9 mouse cellular contexts compared by ENCODE assay signal in the genomic region with DNA sequence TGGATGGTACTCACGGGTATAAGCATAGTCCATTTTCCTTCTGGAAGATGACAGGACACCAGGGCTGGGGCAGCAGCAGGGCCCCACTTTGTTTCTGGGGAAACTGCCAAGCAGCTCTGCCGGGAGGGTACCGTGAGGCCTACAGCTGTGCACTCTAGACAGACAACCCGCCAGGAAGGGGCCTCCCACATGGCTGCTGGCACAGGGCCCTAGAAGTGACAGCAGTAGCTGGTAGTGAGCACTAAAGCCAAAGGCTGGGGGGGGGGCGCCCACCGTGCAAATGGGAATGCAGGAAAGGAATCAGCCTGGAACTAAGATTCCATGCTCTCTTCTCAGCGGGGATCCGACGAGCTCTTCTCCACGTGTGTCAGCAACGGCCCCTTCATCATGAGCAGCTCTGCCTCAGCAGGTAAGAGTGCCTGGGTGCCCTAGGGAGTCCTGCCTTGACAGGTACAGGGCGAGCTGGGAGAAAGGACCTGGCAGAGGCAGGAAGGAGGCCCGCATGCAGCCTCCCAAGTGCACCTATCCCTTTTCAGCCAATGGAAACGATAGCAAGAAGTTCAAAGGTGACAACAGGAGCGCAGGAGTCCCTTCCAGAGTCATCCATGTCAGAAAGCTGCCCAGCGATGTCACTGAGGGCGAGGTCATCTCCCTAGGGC. TPM values are rescaled to one million over a fixed set of nuclear protein-coding genes. Genes with fewer than 3 reads are reported as not detected.
DNase-seq lines count a peak whose midpoint lies in the region; ATAC-seq and TF ChIP-seq lines count a peak whose summit lies in the region.
"Had no signal": no experiment of that assay in that cellular context is flagged by ENCODE, and none has a peak within 500 bp of the region (broad histone marks: within the 10 kb centered on the region; RNA-seq: fewer than 3 reads in every experiment).

No protein-coding gene starts in this region.

- peak; percentile 71 to 82 for DNase-seq in frontal cortex, adult 2 months (ENCODE audit: extremely low spot score in 1 of 2, low spot score in 1 of 2)
- peak; percentile 94 for DNase-seq in brain, embryonic 14.5 days (ENCODE audit: low read depth)
- DNase-seq in gastrocnemius, postnatal 4 days (ENCODE audit: low spot score in 2 of 2), result peak; percentile 50 to 78
- peak; percentile 85 for DNase-seq in kidney, adult 2 months
- peak; percentile 38 for DNase-seq in naive thymus-derived CD4-positive, alpha-beta T cell, adult 2 months (ENCODE audit: low read depth)
- no peak for DNase-seq in embryo, embryonic 11 days

- no peak for TF ChIP-seq CTCF in brain, embryonic 14.5 days (IDR thresholded peaks at IDR 0.05; ENCODE audit: borderline replicate concordance, extremely low read depth, insufficient read depth, insufficient read length)
- no peak for TF ChIP-seq CTCF in kidney, adult 2 months (conservative IDR thresholded peaks at IDR 0.05; ENCODE audit: insufficient read depth, insufficient read length, low read depth, low read length)

- no peak for ATAC-seq in frontal cortex, adult (ENCODE audit: low TSS enrichment)
- ATAC-seq in limb, embryonic 13.5 days (ENCODE audit: low FRiP score, low read depth), result no peak

- peak overlapping the region; percentile 100 for H3K4me2 ChIP-seq in limb, embryonic 13.5 days (replicated peaks)

- H3K27me3 ChIP-seq in kidney, adult 2 months (replicated peaks; ENCODE audit: control insufficient read depth, insufficient read depth, low read length), result no peaks in the 10 kb centered on the region
- no peaks in the 10 kb centered on the region for H3K27me3 ChIP-seq in limb, embryonic 13.5 days
- H3K27me3 ChIP-seq: CH12.LX had no signal

- H3K4me1 ChIP-seq in kidney, adult 2 months (ENCODE audit: control insufficient read depth, insufficient read depth, low read length), result peaks cover 64% of the 10 kb centered on the region
- H3K4me1 ChIP-seq in limb, embryonic 13.5 days, result peaks cover 56% of the 10 kb centered on the region

- no peak for TF ChIP-seq POLR2A in brain, embryonic 14.5 days (IDR thresholded peaks at IDR 0.05; ENCODE audit: borderline replicate concordance, extremely low read depth, insufficient read depth, insufficient read length, poor library complexity, severe bottlenecking)
- no peak for TF ChIP-seq POLR2A in kidney, adult 2 months (IDR thresholded peaks at IDR 0.05; ENCODE audit: low read depth, low read length)

- no peak overlapping the region for H3K4me3 ChIP-seq in kidney, adult 2 months (ENCODE audit: insufficient read depth, low read depth, low read length)
- H3K4me3 ChIP-seq in limb, embryonic 13.5 days, result peak overlapping the region; percentile 99

- peak overlapping the region; percentile 97 for H3K9ac ChIP-seq in limb, embryonic 13.5 days

- H3K27ac ChIP-seq in kidney, adult 2 months (ENCODE audit: insufficient read depth, low read depth, low read length), result peak overlapping the region; percentile 5; the same call in 1 of the 2 replicates
- H3K27ac ChIP-seq in limb, embryonic 13.5 days, result peak overlapping the region; percentile 44; the same call in 1 of the 2 replicates

- WGBS in kidney, adult 2 months, result 16% methylated on average over 17 of the region's 17 CpGs
- 57% methylated on average over 17 of the region's 17 CpGs for WGBS in limb, embryonic 13.5 days

- peaks cover 20% of the 10 kb centered on the region for H3K36me3 ChIP-seq in kidney, adult 2 months (ENCODE audit: control insufficient read depth, insufficient read depth, low read length)
- H3K36me3 ChIP-seq in limb, embryonic 13.5 days, result peaks cover 78% of the 10 kb centered on the region

- H3K9me3 ChIP-seq in limb, embryonic 13.5 days, result no peaks in the 10 kb centered on the region

RNA-seq across cellular contexts. Expression of a gene that starts 4.3 kb away (rescaled TPM):
- 59.5 and 71.5 TPM in 2 replicates for polyA plus RNA-seq in frontal cortex, adult 2 months (2012; rRNA removed)
- polyA plus RNA-seq in brain, embryonic 14.5 days (2012; rRNA removed), result 183 and 194 TPM in 2 replicates
- 100 to 1,000 TPM; 167 to 170 TPM for total RNA-seq in gastrocnemius, postnatal 4 days (2021)
- 184 and 198 TPM in 2 replicates for polyA plus RNA-seq in kidney, adult 2 months (2012; rRNA removed)
- polyA plus RNA-seq in limb, embryonic 13.5 days (2015; fragmentation: Nextera tagmentation; extraction: Ambion mirVana), result 347 and 366 TPM in 2 replicates

RNA-seq across cellular contexts. Expression of a gene that starts 15.7 kb away (rescaled TPM):
- polyA plus RNA-seq in frontal cortex, adult 2 months (2012; rRNA removed), result 5.8 and 6.7 TPM in 2 replicates
- 18.0 and 28.0 TPM in 2 replicates for polyA plus RNA-seq in brain, embryonic 14.5 days (2012; rRNA removed)
- under 1 TPM in 1 of 2 experiments, not detected in 1; 0.47 TPM for total RNA-seq in gastrocnemius, postnatal 4 days (2021)
- 0.67 and 0.99 TPM in 2 replicates for polyA plus RNA-seq in kidney, adult 2 months (2012; rRNA removed)
- polyA plus RNA-seq in limb, embryonic 13.5 days (2015; fragmentation: Nextera tagmentation; extraction: Ambion mirVana), result 11.1 and 11.3 TPM in 2 replicates

RNA-seq across cellular contexts. Expression of a gene that starts 15.9 kb away (rescaled TPM):
- 124 and 134 TPM in 2 replicates for polyA plus RNA-seq in frontal cortex, adult 2 months (2012; rRNA removed)
- 805 and 1,208 TPM in 2 replicates for polyA plus RNA-seq in brain, embryonic 14.5 days (2012; rRNA removed)
- total RNA-seq in gastrocnemius, postnatal 4 days (2021), result 1 to 10 TPM; 1.2 to 1.3 TPM
- 2.7 and 3.2 TPM in 2 replicates for polyA plus RNA-seq in kidney, adult 2 months (2012; rRNA removed)
- polyA plus RNA-seq in limb, embryonic 13.5 days (2015; fragmentation: Nextera tagmentation; extraction: Ambion mirVana), result 138 and 142 TPM in 2 replicates

RNA-seq across cellular contexts. Expression of a gene that starts 27.5 kb away (rescaled TPM):
- 0.27 TPM in 1 of 2 replicates, not detected in the other for polyA plus RNA-seq in frontal cortex, adult 2 months (2012; rRNA removed)
- polyA plus RNA-seq in brain, embryonic 14.5 days (2012; rRNA removed), result 0.28 and 0.49 TPM in 2 replicates
- under 1 TPM in 1 of 2 experiments, not detected in 1; 0.29 TPM for total RNA-seq in gastrocnemius, postnatal 4 days (2021)
- polyA plus RNA-seq in kidney, adult 2 months (2012; rRNA removed), result 0.10 TPM in 1 of 2 replicates, not detected in the other
- polyA plus RNA-seq in limb, embryonic 13.5 days (2015; fragmentation: Nextera tagmentation; extraction: Ambion mirVana), result 0.29 and 0.86 TPM in 2 replicates
- total RNA-seq: CH12.LX had no signal

RNA-seq across cellular contexts. Expression of a gene that starts 32.1 kb away (rescaled TPM):
- 1.1 and 3.5 TPM in 2 replicates for polyA plus RNA-seq in frontal cortex, adult 2 months (2012; rRNA removed)
- 0.60 and 0.81 TPM in 2 replicates for polyA plus RNA-seq in brain, embryonic 14.5 days (2012; rRNA removed)
- 100 to 1,000 TPM in 1 of 2 experiments, 10 to 100 TPM in 1; 85.8 to 154 TPM for total RNA-seq in gastrocnemius, postnatal 4 days (2021)
- polyA plus RNA-seq in kidney, adult 2 months (2012; rRNA removed), result 1,335 and 2,389 TPM in 2 replicates
- polyA plus RNA-seq in limb, embryonic 13.5 days (2015; fragmentation: Nextera tagmentation; extraction: Ambion mirVana), result not detected in 2 replicates
- total RNA-seq: CH12.LX had no signal

Comparison
In these comparisons a context has a peak if more than half of its experiments do, and no peak if none do; other contexts are left out.
1. RNA of a gene that starts 15.9 kb away (polyA plus RNA-seq): 805 to 1,208 TPM in brain, embryonic 14.5 days, 138 to 142 TPM in limb, embryonic 13.5 days and 124 to 134 TPM in frontal cortex, adult 2 months; 2.7 to 3.2 TPM in kidney, adult 2 months; every median in the first group is over 10 times any median in the second.